Mouse (Mus musculus) liver, postnatal 0 days (tissue): ENCODE data around the gene Aldh1a3.

ENCODE experiments used
- CTCF ChIP-seq: sonication (generic); IDR thresholded peaks from 2 replicates; pipeline ENCODE4 v1.5.1; 2016; ENCODE audit warnings: antibody characterized with exemption, low read depth
- EP300 ChIP-seq: IDR thresholded peaks from 2 replicates; pipeline ENCODE4 v1.6.1; 2016; ENCODE audit warnings: antibody characterized with exemption, low read depth, mild to moderate bottlenecking

- no peak for TF ChIP-seq CTCF
- TF ChIP-seq EP300, result no peak
Observed at GRCm38 (mm10) chr7:66385826-66386225, 41.5 kb downstream of the Aldh1a3 start.
